Mouse (Mus musculus) bone marrow, adult 2 months (tissue): ENCODE data around the gene Rptor.

Experiments
- CTCF ChIP-seq: fragments of 200-500 bp; IDR thresholded peaks from 2 replicates; pipeline ENCODE4 v1.5.1; 2011; ENCODE audit warnings: low read length, control low read depth; ENCODE audit not compliant: control insufficient read depth, insufficient read depth
- POLR2A ChIP-seq: fragments of 200-500 bp; IDR thresholded peaks from 2 replicates; pipeline ENCODE4 v1.6.1; 2011; ENCODE audit warnings: low read depth, mild to moderate bottlenecking, control low read depth, low read length, borderline replicate concordance; ENCODE audit not compliant: control insufficient read depth

DNA sequence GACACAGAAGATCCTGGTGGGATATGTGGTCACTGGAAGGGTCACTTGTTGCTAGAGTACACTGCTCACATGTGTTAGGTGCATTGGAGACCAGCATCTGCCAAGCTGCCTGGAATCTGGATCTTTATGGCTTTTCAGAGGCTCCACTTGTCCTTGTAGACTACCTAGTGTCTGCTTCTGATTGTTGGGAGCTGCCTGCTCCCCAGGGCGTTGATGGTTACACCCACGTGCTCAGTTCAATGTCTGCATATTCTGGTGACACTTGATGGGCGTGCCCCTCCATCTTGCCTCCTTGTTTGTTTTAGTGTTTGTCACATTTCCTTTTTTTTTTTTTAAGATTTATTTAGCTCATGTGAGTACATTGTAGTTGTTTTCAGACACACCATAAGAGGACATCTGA is 287.3 kb downstream of the Rptor start:
- TF ChIP-seq POLR2A (no peak), CTCF (no peak)
